Comparison of ENCODE assay signal across 25 mouse cellular contexts in the genomic region with DNA sequence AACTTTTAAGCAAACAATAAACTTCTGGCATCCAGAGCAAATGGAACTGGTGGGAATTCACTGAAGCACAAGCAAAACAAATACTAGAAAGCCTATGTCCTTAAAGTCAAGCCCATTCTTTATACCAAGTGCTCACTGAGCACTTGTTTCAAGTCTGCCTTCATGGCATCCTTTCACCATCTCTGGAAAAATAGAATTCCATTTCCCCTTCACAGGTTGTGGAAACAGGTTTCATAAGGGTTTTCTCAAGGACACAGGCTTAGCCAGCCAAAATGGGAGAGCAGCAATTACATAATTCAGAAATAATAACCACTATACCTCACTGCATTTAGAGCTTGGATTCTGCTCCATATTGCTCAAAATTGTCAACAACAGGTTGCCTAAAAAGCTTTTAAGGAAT.
DNase-seq lines count a peak whose midpoint lies in the region; ATAC-seq and TF ChIP-seq lines count a peak whose summit lies in the region.
"Had no signal": no experiment of that assay in that cellular context is flagged by ENCODE, and none has a peak within 500 bp of the region (broad histone marks: within the 10 kb centered on the region; RNA-seq: fewer than 3 reads in every experiment).

No protein-coding gene starts in this region.

- intact Hi-C loops in left cerebral cortex, adult 2 months (cut with DNase I): no loop called here

- no peak overlapping the region for H3K4me3 ChIP-seq in left cerebral cortex, adult 2 months
- H3K4me3 ChIP-seq in lung, postnatal 0 days (ENCODE audit: low read depth, low read length): no peak overlapping the region
- H3K4me3 ChIP-seq: embryonic facial prominence, embryonic 10.5 days; embryonic facial prominence, embryonic 12.5 days; forebrain, embryonic 13.5 days had no signal

- no peak for DNase-seq in frontal cortex, postnatal 36 days (ENCODE audit: low spot score in 2 of 2)
- DNase-seq in left cerebral cortex, adult 2 months (ENCODE audit: extremely low spot score in 1 of 2, low spot score in 2 of 2): no peak
- DNase-seq in left cerebral cortex, adult 18-20 months (ENCODE audit: low spot score in 2 of 2): no peak
- peak; percentile 56 for DNase-seq in lung, postnatal 0 days (ENCODE audit: low spot score)
- DNase-seq in lung, postnatal 14 days: no peak
- peak; percentile 50 for DNase-seq in lung, postnatal 36 days
- no peak for DNase-seq in lung, postnatal 10 days
- DNase-seq: adrenal gland, adult 8-10 months; adrenal gland, postnatal 14 days; adrenal gland, postnatal 36 days; B cell, adult 2 months; cerebellum, adult 11-12 months; cerebellum, adult 2 months; cerebellum, adult 9-10 months; cerebellum, postnatal 10 days; cerebellum, postnatal 25 days had no signal

- no peaks in the 10 kb centered on the region for H3K36me3 ChIP-seq in lung, postnatal 0 days (ENCODE audit: insufficient read depth, low read length)
- H3K36me3 ChIP-seq: embryonic facial prominence, embryonic 10.5 days; embryonic facial prominence, embryonic 12.5 days had no signal

- no peaks in the 10 kb centered on the region for H3K9me3 ChIP-seq in lung, postnatal 0 days (ENCODE audit: low read length)
- H3K9me3 ChIP-seq: embryonic facial prominence, embryonic 10.5 days; embryonic facial prominence, embryonic 12.5 days; forebrain, embryonic 13.5 days; G1E had no signal

- no peak overlapping the region for H3K9ac ChIP-seq in lung, postnatal 0 days (replicated peaks; ENCODE audit: low read depth)
- H3K9ac ChIP-seq: embryonic facial prominence, embryonic 12.5 days; forebrain, embryonic 13.5 days had no signal

- 0 out of 2 replicates have a peak, but pooled peaks have one; percentile 38 for TF ChIP-seq EP300 in lung, postnatal 0 days (IDR thresholded peaks at IDR 0.05)

- ATAC-seq in frontal cortex, adult (ENCODE audit: low TSS enrichment): 0 out of 2 replicates have a peak, but pooled peaks have one; percentile 2
- ATAC-seq in lung, postnatal 0 days: peak; percentile 71
- ATAC-seq: activated CD4-positive, CD25-positive, alpha-beta regulatory T cell, adult 4 months; CD4-positive, CD25-positive, alpha-beta regulatory T cell, adult 4 months; forebrain, embryonic 13.5 days; Patski had no signal

- no peak overlapping the region for H3K4me2 ChIP-seq in lung, postnatal 0 days (replicated peaks; ENCODE audit: low read depth, low read length)
- H3K4me2 ChIP-seq: embryonic facial prominence, embryonic 12.5 days; forebrain, embryonic 13.5 days had no signal

- peaks cover 3% of the 10 kb centered on the region; the same call in 1 of the 2 replicates for H3K4me1 ChIP-seq in lung, postnatal 0 days (ENCODE audit: insufficient read depth, low read depth, low read length)
- H3K4me1 ChIP-seq: forebrain, embryonic 13.5 days had no signal

- no peak for TF ChIP-seq CTCF in left cerebral cortex, adult 2 months (IDR thresholded peaks at IDR 0.05)
- no peak for TF ChIP-seq CTCF in lung, postnatal 0 days (IDR thresholded peaks at IDR 0.05)

- H3K27me3 ChIP-seq in lung, postnatal 0 days (replicated peaks; ENCODE audit: insufficient read depth, low read length): no peaks in the 10 kb centered on the region
- H3K27me3 ChIP-seq: CH12.LX; embryonic facial prominence, embryonic 12.5 days; forebrain, embryonic 13.5 days; Patski had no signal

- H3K27ac ChIP-seq in left cerebral cortex, adult 2 months: peak overlapping the region; percentile 1; the same call in 1 of the 2 replicates
- H3K27ac ChIP-seq in lung, postnatal 0 days (ENCODE audit: low read length): no peak overlapping the region
- H3K27ac ChIP-seq: embryonic facial prominence, embryonic 10.5 days; embryonic facial prominence, embryonic 12.5 days; forebrain, embryonic 13.5 days had no signal

Comparison
In these comparisons a context has a peak if more than half of its experiments do, and no peak if none do; other contexts are left out.
1. DNase-seq: peak in lung, postnatal 0 days (single experiment) and lung, postnatal 36 days (single experiment); none in frontal cortex, postnatal 36 days (0 of 2), left cerebral cortex, adult 2 months (0 of 2), left cerebral cortex, adult 18-20 months (0 of 2), lung, postnatal 14 days (single experiment) and lung, postnatal 10 days (single experiment).